Mouse (Mus musculus) embryo, embryonic 11.5 days (tissue): Measurements from ENCODE around the gene Mast3.

Experiments
- DNase-seq: peaks from one replicate; pipeline ENCODE4 v3.0.0-alpha.2; 2012; ENCODE audit warnings: low read depth, low spot score

Mast3 gene

DNA sequence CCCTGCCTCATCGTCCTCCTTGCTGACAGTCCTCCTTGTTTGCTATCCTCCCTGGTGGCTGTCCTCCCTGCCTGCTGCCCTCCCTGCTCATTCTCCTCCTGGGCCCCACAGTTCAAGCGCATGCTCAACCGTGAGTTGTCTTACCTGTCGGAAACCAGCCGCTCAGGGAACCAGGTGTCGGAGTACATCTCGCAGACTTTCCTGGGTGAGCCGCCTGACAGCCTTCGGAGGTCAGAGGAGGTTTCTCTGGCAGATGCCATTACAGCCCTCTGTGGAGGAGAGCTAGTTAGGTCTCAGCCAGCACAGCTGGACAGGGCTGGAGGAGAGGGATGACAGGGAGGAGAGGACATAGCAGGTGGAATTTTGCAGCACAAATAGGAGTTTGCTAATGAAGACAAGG lies 58.2 kb downstream of the Mast3 start:
- DNase-seq: no peak

- no peak for DNase-seq
Measured at GRCm38 (mm10) chr8:70745691-70746220, 59.1 kb downstream of the Mast3 start.

GRCm38 (mm10) chr8:70744806-70745205 lies 60.0 kb downstream of the Mast3 start:
- no peak for DNase-seq

DNA sequence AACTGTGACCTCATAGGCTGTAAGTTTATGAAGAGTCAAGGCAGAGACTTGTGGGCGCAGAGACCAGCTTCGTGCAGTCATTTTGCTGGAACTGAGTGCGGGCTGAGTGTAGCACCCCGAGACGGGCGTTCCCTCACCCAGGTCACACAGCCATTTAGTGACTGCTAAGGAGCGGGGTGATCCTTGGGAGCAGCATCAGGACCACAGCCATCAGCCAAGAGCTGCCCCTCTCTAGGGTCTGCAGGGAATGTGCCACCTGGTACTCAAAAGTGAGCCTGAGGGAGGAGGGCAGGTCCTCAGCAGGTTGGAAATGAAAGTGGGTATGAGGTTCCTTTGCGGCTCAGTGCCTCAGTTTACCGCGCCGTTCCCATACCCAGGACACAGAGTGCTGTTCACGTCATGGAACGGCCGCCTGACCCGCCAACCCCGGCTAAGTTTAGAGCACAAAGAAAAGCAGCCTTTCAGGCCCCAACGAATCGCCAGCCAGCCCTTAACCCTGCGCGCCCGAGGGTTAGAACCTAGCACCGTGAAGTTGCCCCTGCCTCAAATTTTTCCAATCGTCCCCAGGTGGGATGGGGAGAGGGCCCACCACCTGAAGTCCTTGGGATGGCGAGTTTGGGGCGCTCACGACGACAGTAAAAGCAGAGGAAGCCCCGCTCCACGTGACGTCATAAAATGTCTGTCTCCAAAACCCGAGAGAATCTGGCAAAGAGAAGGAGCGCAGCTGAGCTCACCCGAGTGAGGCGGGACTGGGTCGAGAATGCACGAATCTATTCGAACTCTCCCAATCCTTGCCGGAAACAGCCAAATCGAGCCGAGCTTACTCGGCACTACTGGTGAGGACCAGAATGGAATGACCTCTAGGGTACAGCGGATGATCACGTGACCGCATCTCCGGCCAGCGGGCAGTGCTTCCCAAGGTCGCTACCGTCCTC lies 60.9 kb downstream of the Mast3 start:
- no peak for DNase-seq

DNA sequence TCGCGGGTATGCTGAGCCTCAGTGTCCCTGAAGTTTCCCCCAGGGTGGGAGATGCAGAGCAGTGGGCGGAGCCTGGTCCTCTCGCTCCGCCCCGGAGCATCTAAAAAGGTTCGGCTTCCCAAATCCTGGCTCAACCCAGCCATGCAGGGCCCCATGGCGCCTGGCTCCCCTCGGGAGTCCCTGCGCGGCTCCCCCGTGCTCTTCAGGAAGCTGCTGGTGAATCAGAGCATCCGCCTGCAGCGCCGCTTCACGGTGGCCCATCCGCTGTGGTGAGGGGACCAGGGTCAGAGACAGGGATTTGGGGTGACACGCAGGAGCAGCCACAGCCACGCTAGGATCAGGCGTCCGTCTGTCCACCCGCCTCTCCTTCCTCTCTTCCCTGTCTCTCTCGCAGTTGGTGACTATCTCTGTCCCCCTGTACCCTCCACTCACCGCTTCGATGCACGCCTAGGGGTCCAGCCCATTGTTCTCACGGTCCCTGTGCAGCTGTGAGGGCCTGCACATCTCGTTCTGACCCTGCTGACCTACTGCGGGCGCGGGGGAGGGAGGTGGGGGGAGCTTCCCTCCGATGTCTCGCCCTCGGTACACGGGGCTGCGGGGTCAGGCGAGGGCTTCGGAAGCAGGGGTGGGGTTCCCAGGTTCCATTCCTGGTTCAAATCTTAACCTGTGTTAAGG lies 61.7 kb downstream of the Mast3 start:
- no peak for DNase-seq

GRCm38 (mm10) chr8:70742176-70742575 lies 62.7 kb downstream of the Mast3 start:
- no peak for DNase-seq

DNA sequence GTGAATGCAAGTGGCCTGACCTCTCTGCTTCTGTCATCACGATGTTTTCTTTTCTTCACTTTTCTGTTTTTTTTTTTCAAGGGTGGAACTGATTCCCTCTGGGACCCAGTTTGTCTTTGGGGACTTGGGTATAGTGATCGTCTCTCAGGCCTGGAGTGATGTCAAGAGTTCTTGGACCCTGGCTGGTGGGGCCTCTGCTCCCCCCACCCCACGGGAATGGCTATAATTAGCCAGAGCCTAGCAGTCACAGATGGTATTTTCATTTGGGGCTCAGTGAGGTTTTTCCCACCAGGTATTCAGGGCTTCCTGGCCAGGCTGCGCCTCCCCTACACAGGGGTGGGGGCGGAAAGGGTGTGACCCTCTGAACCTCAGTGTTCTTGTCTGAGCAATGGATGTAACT lies 63.2 kb downstream of the Mast3 start:
- DNase-seq: no peak

- DNase-seq: no peak
Measured at GRCm38 (mm10) chr8:70738211-70738610, 66.6 kb downstream of the Mast3 start.

DNA sequence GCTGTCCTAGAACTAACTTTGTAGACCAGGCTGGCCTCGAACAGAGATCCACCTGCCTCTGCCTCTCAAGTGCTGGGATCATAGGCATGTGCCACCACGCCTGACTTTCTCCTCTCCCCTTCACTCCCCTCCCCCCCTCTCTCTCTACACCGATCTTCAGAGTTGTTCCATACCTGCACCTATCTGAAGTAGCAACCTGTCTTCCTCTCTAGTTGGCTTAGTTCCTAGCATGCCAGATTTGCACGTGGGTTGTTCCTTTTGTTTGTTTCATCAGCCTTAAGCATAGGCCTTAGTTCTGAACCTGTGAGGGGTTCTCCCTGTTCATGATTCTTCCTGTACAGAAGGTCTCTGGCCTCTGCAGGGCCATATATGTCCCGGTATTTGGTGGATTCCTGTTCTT lies 67.1 kb downstream of the Mast3 start:
- no peak for DNase-seq

- no peak for DNase-seq
Measured at GRCm38 (mm10) chr8:70730956-70731355, 73.9 kb downstream of the Mast3 start.

GRCm38 (mm10) chr8:70729808-70730475 lies 74.9 kb downstream of the Mast3 start:
- DNase-seq: no peak
